Mouse (Mus musculus) limb, embryonic 12.5 days (tissue): ENCODE results near the gene Scg5. TPM values are rescaled to one million over a fixed set of nuclear protein-coding genes. Genes with fewer than 3 reads are reported as not detected.

Experiments
- ATAC-seq: fragments of 200-750 bp; cut with Nextera tagmentation; 2 replicates; pipeline ENCODE4 v1.8.0; 2017; ENCODE audit warnings: low read depth, moderate TSS enrichment; ENCODE audit not compliant: insufficient number of reproducible peaks, insufficient read depth, low FRiP score, low TSS enrichment
- H3K27ac ChIP-seq: fragments of 300-500 bp; sonication (generic); 2 replicates; pipeline ENCODE4 v1.5.1; 2016; ENCODE audit warnings: mild to moderate bottlenecking, moderate library complexity
- H3K27me3 ChIP-seq: fragments of 300-500 bp; sonication (generic); 2 replicates; pipeline ENCODE4 v1.6.1; 2016; ENCODE audit warnings: mild to moderate bottlenecking, moderate library complexity
- H3K36me3 ChIP-seq: fragments of 300-500 bp; sonication (generic); 2 replicates; pipeline ENCODE4 v1.6.1; 2016; ENCODE audit warnings: mild to moderate bottlenecking, moderate library complexity
- H3K4me1 ChIP-seq: fragments of 300-500 bp; sonication (generic); replicated peaks from 2 replicates; pipeline ENCODE4 v1.6.1; 2016
- H3K4me2 ChIP-seq: fragments of 300-500 bp; sonication (generic); 2 replicates; pipeline ENCODE4 v1.6.1; 2016; ENCODE audit warnings: mild to moderate bottlenecking, moderate library complexity
- H3K4me3 ChIP-seq: fragments of 300-500 bp; sonication (generic); replicated peaks from 2 replicates; pipeline ENCODE4 v1.5.1; 2016; ENCODE audit warnings: mild to moderate bottlenecking
- H3K9ac ChIP-seq: fragments of 300-500 bp; sonication (generic); replicated peaks from 2 replicates; pipeline ENCODE4 v1.6.1; 2016; ENCODE audit warnings: mild to moderate bottlenecking, moderate library complexity
- H3K9me3 ChIP-seq: fragments of 300-500 bp; sonication (generic); 2 replicates; pipeline ENCODE4 v1.6.1; 2016; ENCODE audit warnings: mild to moderate bottlenecking, moderate library complexity
- WGBS: fragments of 180-500 bp; shearing (Covaris S2); methylation state at CpG from one replicate; pipeline ENCODE4 v1.1.7; 2016; 5-methylcytosine and 5-hydroxymethylcytosine counted together
- polyA plus RNA-seq: library from polyadenylated mRNA; unstranded; fragments of >200 nt; fragmentation: Nextera tagmentation; extraction: Ambion mirVana; gene quantifications from 2 replicates; pipeline ENCODE4 v1.2.1, GENCODE M21; 2016

The Scg5 gene
- 1.2 and 1.6 TPM in 2 replicates for polyA plus RNA-seq

GRCm38 (mm10) chr2:113828943-113829882 lies at the start of gene Scg5:
Gene Scg5 (minus strand): TSS chr2:113829121.
- peak; percentile 89 for ATAC-seq
- WGBS, result 12% methylated on average over 23 of the region's 23 CpGs

GRCm38 (mm10) chr2:113870115-113870514 lies 41.2 kb upstream of the Scg5 start:
- ATAC-seq, result no peak
- Histone ChIP-seq H3K4me2 (no peak overlapping the region), H3K27ac (no peak overlapping the region), H3K9me3 (no peaks in the 10 kb centered on the region), H3K36me3 (no peaks in the 10 kb centered on the region), H3K4me3 (no peak overlapping the region), H3K4me1 (no peaks in the 10 kb centered on the region), H3K9ac (no peak overlapping the region), H3K27me3 (no peaks in the 10 kb centered on the region)
- 89% methylated on average over 1 of the region's 1 CpGs for WGBS

More at GRCm38 (mm10) chr2:113828943-113829882, at the start of gene Scg5:
- H3K4me1 ChIP-seq, result peaks cover 10% of the 10 kb centered on the region; the same call in 1 of the 2 replicates
- no peak within 1 kb of the TSS for H3K9ac ChIP-seq
- 0 out of 2 replicates have a peak, but pooled peaks cover 2% of the 10 kb centered on the region for H3K27me3 ChIP-seq
- peaks cover 30% of the 10 kb centered on the region for H3K36me3 ChIP-seq
- H3K27ac ChIP-seq, result no peak within 1 kb of the TSS
- peak within 1 kb of the TSS; percentile 62 for H3K4me2 ChIP-seq
- peak within 1 kb of the TSS; percentile 33 for H3K4me3 ChIP-seq
- no peaks in the 10 kb centered on the region for H3K9me3 ChIP-seq

- no peak for ATAC-seq
Observed at GRCm38 (mm10) chr2:113868404-113868803, 39.5 kb upstream of the Scg5 start.

GRCm38 (mm10) chr2:113866155-113866554 lies 37.2 kb upstream of the Scg5 start:
- no peaks in the 10 kb centered on the region for H3K27me3 ChIP-seq
- H3K36me3 ChIP-seq, result no peaks in the 10 kb centered on the region
- H3K9ac ChIP-seq, result no peak overlapping the region
- no peaks in the 10 kb centered on the region for H3K9me3 ChIP-seq
- no peak for ATAC-seq
- 53% methylated on average over 2 of the region's 2 CpGs for WGBS
- H3K27ac ChIP-seq, result no peak overlapping the region
- H3K4me1 ChIP-seq, result no peaks in the 10 kb centered on the region
- no peak overlapping the region for H3K4me3 ChIP-seq
- no peak overlapping the region for H3K4me2 ChIP-seq

More at GRCm38 (mm10) chr2:113868404-113868803, 39.5 kb upstream of the Scg5 start:
- Histone ChIP-seq H3K9ac (no peak overlapping the region), H3K4me2 (no peak overlapping the region), H3K9me3 (no peaks in the 10 kb centered on the region), H3K27me3 (no peaks in the 10 kb centered on the region), H3K36me3 (no peaks in the 10 kb centered on the region), H3K4me3 (no peak overlapping the region), H3K4me1 (no peaks in the 10 kb centered on the region), H3K27ac (no peak overlapping the region)
- WGBS, result 89% methylated on average over 4 of the region's 4 CpGs

GRCm38 (mm10) chr2:113849141-113849540 lies 20.2 kb upstream of the Scg5 start:
- Histone ChIP-seq H3K4me1 (peaks cover 21% of the 10 kb centered on the region), H3K9me3 (no peaks in the 10 kb centered on the region), H3K36me3 (peaks cover 9% of the 10 kb centered on the region), H3K27me3 (no peaks in the 10 kb centered on the region), H3K4me2 (peak overlapping the region; percentile 73), H3K9ac (peak overlapping the region; percentile 27; the same call in 1 of the 2 replicates), H3K27ac (peak overlapping the region; percentile 83; the same call in 1 of the 2 replicates), H3K4me3 (peak overlapping the region; percentile 81)
- ATAC-seq, result no peak
- 4% methylated on average over 3 of the region's 3 CpGs for WGBS

GRCm38 (mm10) chr2:113848245-113849121 lies 19.6 kb upstream of the Scg5 start, which contains the start of gene Arhgap11a:
Gene Arhgap11a (minus strand): TSS chr2:113848661.
- H3K4me1 ChIP-seq, result peaks cover 21% of the 10 kb centered on the region
- peak within 1 kb of the TSS; percentile 83 for H3K27ac ChIP-seq
- no peaks in the 10 kb centered on the region for H3K27me3 ChIP-seq
- peaks cover 15% of the 10 kb centered on the region for H3K36me3 ChIP-seq
- under 1% methylated on average over 48 of the region's 48 CpGs for WGBS
- no peaks in the 10 kb centered on the region for H3K9me3 ChIP-seq
- peak within 1 kb of the TSS; percentile 73 for H3K4me2 ChIP-seq
- ATAC-seq, result peak; percentile 97
- H3K4me3 ChIP-seq, result peak within 1 kb of the TSS; percentile 81
- peak within 1 kb of the TSS; percentile 77 for H3K9ac ChIP-seq

GRCm38 (mm10) chr2:113847678-113848244 lies 18.8 kb upstream of the Scg5 start:
- no peaks in the 10 kb centered on the region for H3K27me3 ChIP-seq
- H3K4me3 ChIP-seq, result peak overlapping the region; percentile 81
- WGBS, result under 1% methylated on average over 24 of the region's 24 CpGs
- H3K9ac ChIP-seq, result peak overlapping the region; percentile 77
- peak overlapping the region; percentile 83 for H3K27ac ChIP-seq
- 0 out of 2 replicates have a peak, but pooled peaks have one; percentile 1 for ATAC-seq
- peaks cover 21% of the 10 kb centered on the region for H3K4me1 ChIP-seq
- peaks cover 20% of the 10 kb centered on the region for H3K36me3 ChIP-seq
- no peaks in the 10 kb centered on the region for H3K9me3 ChIP-seq
- H3K4me2 ChIP-seq, result peak overlapping the region; percentile 73

- Histone ChIP-seq H3K4me1 (peaks cover 21% of the 10 kb centered on the region), H3K9ac (no peak overlapping the region), H3K27me3 (no peaks in the 10 kb centered on the region), H3K4me3 (no peak overlapping the region), H3K9me3 (no peaks in the 10 kb centered on the region), H3K36me3 (peaks cover 39% of the 10 kb centered on the region), H3K27ac (no peak overlapping the region), H3K4me2 (no peak overlapping the region)
- 87% methylated on average over 4 of the region's 4 CpGs for WGBS
- ATAC-seq, result no peak
Observed at GRCm38 (mm10) chr2:113845081-113845480, 16.2 kb upstream of the Scg5 start.

GRCm38 (mm10) chr2:113841656-113842437 lies 12.9 kb upstream of the Scg5 start:
- WGBS, result 88% methylated on average over 4 of the region's 4 CpGs
- Histone ChIP-seq H3K27me3 (no peaks in the 10 kb centered on the region), H3K9me3 (no peaks in the 10 kb centered on the region), H3K36me3 (peaks cover 57% of the 10 kb centered on the region), H3K9ac (no peak overlapping the region), H3K4me2 (no peak overlapping the region), H3K4me3 (no peak overlapping the region), H3K4me1 (peaks cover 12% of the 10 kb centered on the region), H3K27ac (no peak overlapping the region)
- no peak for ATAC-seq

- Histone ChIP-seq H3K9me3 (no peaks in the 10 kb centered on the region), H3K4me1 (no peaks in the 10 kb centered on the region), H3K27ac (no peak overlapping the region), H3K9ac (no peak overlapping the region), H3K36me3 (peaks cover 74% of the 10 kb centered on the region), H3K4me2 (no peak overlapping the region), H3K4me3 (no peak overlapping the region), H3K27me3 (no peaks in the 10 kb centered on the region)
- ATAC-seq, result no peak
- 76% methylated on average over 4 of the region's 4 CpGs for WGBS
Observed at GRCm38 (mm10) chr2:113839488-113839887, 10.6 kb upstream of the Scg5 start.
